In genomic region chr13:24565950-24566320, GRCm38 (mm10) we compare ENCODE assay signal across 8 mouse cellular contexts. TPM values are rescaled to one million over a fixed set of nuclear protein-coding genes. Genes with fewer than 3 reads are reported as not detected.
DNase-seq lines count a peak whose midpoint lies in the region; ATAC-seq and TF ChIP-seq lines count a peak whose summit lies in the region.

No protein-coding gene starts in this region.

- peaks cover 17% of the 10 kb centered on the region for H3K4me1 ChIP-seq in hindbrain, embryonic 12.5 days
- H3K4me1 ChIP-seq in hindbrain, postnatal 0 days (ENCODE audit: insufficient read depth, low read length): no peaks in the 10 kb centered on the region
- H3K4me1 ChIP-seq in forebrain, embryonic 12.5 days: peaks cover 15% of the 10 kb centered on the region
- peaks cover 30% of the 10 kb centered on the region for H3K4me1 ChIP-seq in kidney, embryonic 15.5 days

- H3K4me2 ChIP-seq in hindbrain, embryonic 12.5 days (replicated peaks): no peak overlapping the region
- no peak overlapping the region for H3K4me2 ChIP-seq in hindbrain, postnatal 0 days (ENCODE audit: low read depth, low read length)
- no peak overlapping the region for H3K4me2 ChIP-seq in forebrain, embryonic 12.5 days
- H3K4me2 ChIP-seq in kidney, embryonic 15.5 days: no peak overlapping the region

- DNase-seq in hindbrain, postnatal 0 days (ENCODE audit: low spot score): no peak
- DNase-seq in lung, postnatal 36 days: peak; percentile 80
- DNase-seq in B cell, adult 2 months: no peak
- no peak for DNase-seq in cerebellum, postnatal 36 days
- DNase-seq in left cerebral cortex, adult 11 months (ENCODE audit: low spot score): no peak

- no peaks in the 10 kb centered on the region for H3K27me3 ChIP-seq in hindbrain, embryonic 12.5 days
- H3K27me3 ChIP-seq in hindbrain, postnatal 0 days (ENCODE audit: insufficient read depth, low read length): no peaks in the 10 kb centered on the region
- no peaks in the 10 kb centered on the region for H3K27me3 ChIP-seq in forebrain, embryonic 12.5 days
- no peaks in the 10 kb centered on the region for H3K27me3 ChIP-seq in kidney, embryonic 15.5 days

- no peak overlapping the region for H3K9ac ChIP-seq in hindbrain, embryonic 12.5 days
- H3K9ac ChIP-seq in hindbrain, postnatal 0 days (replicated peaks; ENCODE audit: low read length): no peak overlapping the region
- no peak overlapping the region for H3K9ac ChIP-seq in forebrain, embryonic 12.5 days
- H3K9ac ChIP-seq in kidney, embryonic 15.5 days: no peak overlapping the region

- no peaks in the 10 kb centered on the region for H3K36me3 ChIP-seq in hindbrain, embryonic 12.5 days
- H3K36me3 ChIP-seq in hindbrain, postnatal 0 days (ENCODE audit: insufficient read depth, low read length): no peaks in the 10 kb centered on the region
- H3K36me3 ChIP-seq in forebrain, embryonic 12.5 days (replicated peaks): no peaks in the 10 kb centered on the region
- H3K36me3 ChIP-seq in kidney, embryonic 15.5 days: no peaks in the 10 kb centered on the region

- no peak overlapping the region for H3K4me3 ChIP-seq in hindbrain, embryonic 12.5 days
- H3K4me3 ChIP-seq in hindbrain, postnatal 0 days (ENCODE audit: low read length): no peak overlapping the region
- no peak overlapping the region for H3K4me3 ChIP-seq in forebrain, embryonic 12.5 days (replicated peaks)
- no peak overlapping the region for H3K4me3 ChIP-seq in kidney, embryonic 15.5 days (replicated peaks)

- 0 out of 2 replicates have a peak overlapping the region, but pooled peaks have one; percentile 58 for H3K27ac ChIP-seq in hindbrain, embryonic 12.5 days
- H3K27ac ChIP-seq in hindbrain, postnatal 0 days: no peak overlapping the region
- H3K27ac ChIP-seq in forebrain, embryonic 12.5 days: 0 out of 2 replicates have a peak overlapping the region, but pooled peaks have one; percentile 65
- H3K27ac ChIP-seq in kidney, embryonic 15.5 days: peak overlapping the region; percentile 89

- TF ChIP-seq CTCF in hindbrain, postnatal 0 days (IDR thresholded peaks at IDR 0.05; ENCODE audit: low read depth): no peak

- no peaks in the 10 kb centered on the region for H3K9me3 ChIP-seq in hindbrain, embryonic 12.5 days (replicated peaks)
- H3K9me3 ChIP-seq in hindbrain, postnatal 0 days (ENCODE audit: low read length): no peaks in the 10 kb centered on the region
- H3K9me3 ChIP-seq in forebrain, embryonic 12.5 days: no peaks in the 10 kb centered on the region
- no peaks in the 10 kb centered on the region for H3K9me3 ChIP-seq in kidney, embryonic 15.5 days (replicated peaks)

- WGBS in hindbrain, embryonic 12.5 days: 25% methylated on average over 3 of the region's 3 CpGs
- 35% methylated on average over 3 of the region's 3 CpGs for WGBS in hindbrain, postnatal 0 days
- 19% methylated on average over 3 of the region's 3 CpGs for WGBS in forebrain, embryonic 12.5 days
- WGBS in kidney, embryonic 15.5 days: 30% methylated on average over 3 of the region's 3 CpGs

- ATAC-seq in hindbrain, embryonic 12.5 days (ENCODE audit: low FRiP score): peak; percentile 70
- no peak for ATAC-seq in hindbrain, postnatal 0 days
- ATAC-seq in forebrain, embryonic 12.5 days (ENCODE audit: low FRiP score): peak; percentile 53; the same call in 1 of the 2 replicates
- peak; percentile 68 for ATAC-seq in kidney, embryonic 15.5 days (replicated peaks; ENCODE audit: low FRiP score)

RNA-seq across cellular contexts. Expression of gene Ripor2, which starts 16.1 kb away (rescaled TPM):
- 16.3 and 22.3 TPM in 2 replicates for polyA plus RNA-seq in hindbrain, embryonic 12.5 days (2016; fragmentation: Nextera tagmentation; extraction: Ambion mirVana)
- 32.9 and 34.8 TPM in 2 replicates for total RNA-seq in hindbrain, postnatal 0 days (2014; rRNA removed)
- 12.5 and 13.1 TPM in 2 replicates for polyA plus RNA-seq in hindbrain, postnatal 0 days (2015; fragmentation: Nextera tagmentation; extraction: Ambion mirVana)
- 16.6 and 17.8 TPM in 2 replicates for polyA plus RNA-seq in forebrain, embryonic 12.5 days (2016; fragmentation: Nextera tagmentation; extraction: Ambion mirVana)
- polyA plus RNA-seq in kidney, embryonic 15.5 days (2015; fragmentation: Nextera tagmentation; extraction: Ambion mirVana): 2.7 and 2.8 TPM in 2 replicates
